Mouse (Mus musculus): ENCODE results near the gene Vill.
A peak's percentile ranks its signal among the peaks of the same experiment; 100 is the strongest.

Vill gene

GRCm38 (mm10) chr9:119034676-119035665 lies 17.6 kb upstream of the Vill start:
- no peak for DNase-seq (ENCODE audit: low spot score in 2 of 2)

DNA sequence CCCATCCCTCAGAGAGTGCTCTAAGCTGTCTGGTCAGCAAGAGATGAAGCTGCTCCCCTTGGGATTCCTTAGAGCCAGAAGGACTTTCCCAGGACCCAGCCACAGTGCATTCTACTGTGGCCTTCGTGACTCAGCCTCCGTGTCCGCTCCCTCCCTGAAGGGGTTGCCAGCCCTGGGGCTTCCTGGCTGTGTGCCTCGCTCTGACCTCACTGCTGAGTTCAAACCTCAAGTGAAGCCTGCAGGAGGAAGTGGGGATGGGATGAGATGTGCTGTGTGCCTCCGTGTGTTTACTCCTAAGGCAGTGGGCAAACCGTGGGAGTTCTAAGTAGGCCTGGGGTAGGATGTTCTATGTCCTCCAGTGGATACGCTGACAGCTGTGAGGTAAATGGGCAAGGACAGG lies 16.7 kb upstream of the Vill start:
- DNase-seq (ENCODE audit: low spot score in 2 of 2): no peak

DNA sequence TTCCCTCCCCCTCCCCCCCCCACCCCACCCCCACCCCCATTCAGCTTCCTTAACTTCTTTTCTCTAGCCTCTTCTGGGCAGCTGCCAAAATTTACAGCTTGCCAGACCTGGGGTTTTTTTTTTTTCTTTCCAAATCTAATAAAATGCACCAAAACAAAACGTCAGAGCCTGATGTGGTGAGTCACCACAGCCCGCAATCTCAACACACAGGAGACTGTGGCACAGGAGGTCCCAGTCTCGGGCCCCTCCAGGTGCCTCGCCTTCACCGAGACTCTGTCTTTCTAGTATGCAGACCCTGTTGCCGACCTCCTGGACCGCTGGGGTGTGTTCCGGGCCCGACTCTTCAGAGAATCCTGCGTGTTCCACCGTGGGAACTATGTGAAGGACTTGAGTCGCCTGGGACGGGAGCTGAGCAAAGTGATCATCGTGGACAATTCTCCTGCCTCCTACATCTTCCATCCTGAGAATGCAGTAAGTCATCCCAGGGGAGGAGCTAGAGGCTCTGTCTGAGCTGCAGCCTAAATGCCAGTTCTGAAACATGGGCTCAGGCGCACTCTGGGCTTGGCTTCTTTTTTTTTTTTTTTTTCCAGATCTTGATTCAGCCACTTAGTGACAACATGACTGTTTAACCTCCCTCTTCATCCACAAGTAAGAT lies 15.4 kb upstream of the Vill start:
- DNase-seq (ENCODE audit: low spot score in 2 of 2): no peak

DNA sequence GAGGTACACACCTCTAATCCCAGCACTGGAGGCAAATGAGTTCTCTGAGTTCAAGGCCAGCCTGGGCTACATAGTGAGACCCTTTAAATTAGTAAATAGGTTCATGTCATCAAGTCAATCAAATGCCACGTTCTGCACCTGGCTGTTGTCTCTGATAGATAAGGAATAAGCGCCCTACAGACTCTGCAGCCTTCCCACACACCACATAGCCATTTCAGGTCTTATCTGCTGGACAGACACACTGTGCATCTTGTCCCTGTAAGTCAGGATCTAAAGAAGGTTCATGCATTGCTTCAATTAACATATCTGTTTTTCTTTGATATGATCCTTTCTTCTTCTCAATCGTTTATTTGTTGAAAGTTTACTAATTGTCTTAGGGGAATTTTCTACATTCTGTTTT lies 14.0 kb upstream of the Vill start:
- DNase-seq (ENCODE audit: low spot score in 2 of 2): no peak

GRCm38 (mm10) chr9:119040101-119040775 lies 12.3 kb upstream of the Vill start:
- DNase-seq (ENCODE audit: low spot score in 2 of 2): no peak

- no peak for DNase-seq (ENCODE audit: low spot score in 2 of 2)
These were observed 4.2 kb upstream of the Vill start for GRCm38 (mm10) chr9:119048182-119048903.

DNA sequence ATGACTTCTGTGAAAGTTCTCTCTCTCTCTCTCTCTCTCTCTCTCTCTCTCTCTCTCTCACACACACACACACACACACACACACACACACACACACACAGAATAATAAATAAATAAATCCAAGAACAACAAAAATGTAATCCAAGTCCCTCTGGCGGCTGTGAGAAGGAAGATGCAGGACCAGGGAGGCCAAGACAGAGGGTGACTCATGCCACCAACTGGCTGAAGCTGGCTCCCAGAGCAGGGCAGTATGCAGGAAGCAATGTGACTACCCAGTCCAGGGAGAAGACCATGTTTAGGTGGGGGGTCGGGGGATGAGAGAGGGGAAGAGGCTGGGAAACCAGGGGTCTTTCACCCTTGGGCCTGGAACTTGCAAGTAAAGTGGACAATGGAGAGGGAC lies 1.4 kb upstream of the Vill start:
- DNase-seq (ENCODE audit: low spot score in 2 of 2): no peak

- DNase-seq (ENCODE audit: low spot score in 2 of 2): no peak
These were observed 1.5 kb downstream of the Vill start for GRCm38 (mm10) chr9:119053964-119054576.

DNA sequence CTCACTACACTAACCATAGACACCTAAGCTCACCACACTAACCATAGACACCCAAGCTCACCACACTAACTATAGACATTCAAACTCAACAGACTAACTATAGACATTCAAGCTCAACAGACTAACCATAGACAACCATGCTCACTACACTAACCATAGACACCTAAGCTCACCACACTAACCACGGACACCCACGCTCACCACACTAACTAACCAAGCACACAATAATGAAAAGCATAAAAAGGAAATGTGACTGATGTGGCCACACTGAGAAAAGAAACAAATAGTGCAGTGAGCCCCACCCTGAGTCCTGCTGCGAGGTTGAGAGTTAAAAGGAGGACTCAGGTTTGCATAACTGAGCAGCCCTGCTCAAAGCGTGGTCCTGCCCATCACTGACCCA lies 2.8 kb downstream of the Vill start:
- peak in 1 of 2 experiments; percentile 8 for DNase-seq (ENCODE audit: low spot score in 2 of 2)

GRCm38 (mm10) chr9:119058245-119058644 lies 5.7 kb downstream of the Vill start:
- no peak for DNase-seq (ENCODE audit: low spot score in 2 of 2)

DNA sequence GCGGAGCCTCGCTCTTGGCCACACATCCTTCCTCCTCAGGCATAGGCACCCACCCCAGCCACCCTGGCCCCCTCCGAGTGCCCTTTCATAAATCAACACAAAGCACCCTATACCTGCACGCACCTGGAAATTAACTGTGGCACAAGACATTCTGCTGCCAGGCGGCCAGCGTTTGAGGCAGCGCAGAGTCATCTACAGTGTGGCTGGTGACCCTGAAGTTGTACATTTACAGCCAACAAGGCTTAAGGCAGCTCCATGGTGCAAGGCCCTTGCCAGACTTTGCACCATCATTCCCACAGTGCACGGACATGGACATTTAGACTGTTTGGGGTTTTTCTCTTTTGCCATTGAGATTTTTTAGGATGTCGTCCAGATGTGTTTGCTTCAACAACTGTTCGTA lies 8.1 kb downstream of the Vill start:
- no peak for DNase-seq (ENCODE audit: low spot score in 2 of 2)

DNA sequence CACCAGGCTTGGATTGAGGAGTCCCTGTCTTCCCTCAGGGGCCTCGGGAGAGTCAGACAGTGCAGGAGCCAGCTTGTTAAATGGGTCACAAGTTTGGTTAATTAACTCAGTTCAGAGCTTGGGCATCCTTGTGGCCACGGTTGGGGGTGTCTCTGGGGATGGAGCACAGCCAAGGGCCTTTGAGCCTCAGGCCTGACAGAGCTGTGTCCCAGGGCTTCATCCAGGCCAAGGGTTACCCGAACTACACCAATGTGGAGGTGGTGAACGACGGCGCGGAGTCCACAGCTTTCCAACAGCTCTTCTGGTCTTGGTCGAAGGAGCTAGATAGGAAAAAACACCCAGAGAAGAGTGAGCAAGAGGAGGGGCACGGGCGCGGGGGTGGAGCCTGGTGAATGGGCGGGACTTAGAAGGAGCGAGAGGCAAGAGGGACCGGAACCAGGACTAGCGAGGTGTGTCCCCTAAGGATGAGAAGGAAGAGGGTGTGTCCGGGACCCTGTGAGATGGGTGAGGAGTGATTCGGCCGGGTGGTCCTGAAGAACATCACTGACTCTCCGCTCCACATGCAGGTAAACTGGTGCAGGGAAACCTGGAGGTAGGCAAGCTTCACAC lies 10.6 kb downstream of the Vill start:
- no peak for DNase-seq (ENCODE audit: low spot score in 2 of 2)

DNA sequence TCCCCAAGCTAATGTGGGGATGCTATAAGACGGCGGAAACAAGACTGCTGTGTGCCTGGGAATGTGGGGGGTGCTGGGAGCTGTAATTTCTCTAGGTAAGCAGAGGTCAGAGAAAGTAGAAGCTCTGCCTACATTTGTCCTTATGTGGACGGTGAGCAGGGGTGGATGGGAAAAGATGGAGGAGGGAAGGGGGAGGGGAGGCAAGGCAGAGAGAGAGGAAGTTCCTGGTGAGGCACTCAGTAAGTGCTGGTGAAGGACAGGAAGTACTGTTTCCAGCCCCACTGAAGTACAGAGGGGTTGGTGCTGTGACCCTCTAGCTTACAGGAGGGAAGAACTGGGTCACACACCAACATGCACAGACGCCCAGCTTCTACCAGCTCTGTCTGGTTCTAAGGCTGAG lies 11.7 kb downstream of the Vill start:
- DNase-seq (ENCODE audit: low spot score in 2 of 2): no peak

- peak in 1 of 2 experiments; percentile 47 for DNase-seq (ENCODE audit: low spot score in 2 of 2)
These were observed 15.0 kb downstream of the Vill start for GRCm38 (mm10) chr9:119067601-119068000.

DNA sequence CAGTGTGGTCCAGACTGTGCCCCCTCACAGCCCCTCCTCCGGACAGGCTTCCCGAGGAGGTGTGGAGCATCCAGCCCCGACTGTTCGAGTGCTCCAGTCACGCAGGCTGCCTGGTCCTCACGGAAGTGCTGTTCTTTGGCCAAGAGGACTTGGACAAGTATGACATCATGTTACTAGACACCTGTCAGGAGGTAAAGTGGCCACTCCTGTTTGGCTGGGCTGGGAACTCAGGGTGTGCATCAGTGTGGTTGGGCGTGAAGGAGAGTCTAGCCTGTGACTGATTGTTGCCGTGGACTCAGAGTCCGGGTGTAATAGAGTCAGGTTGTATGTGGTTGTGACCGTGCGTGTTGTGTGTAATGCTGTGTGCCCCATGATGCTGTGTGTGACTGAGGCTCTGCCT lies 15.7 kb downstream of the Vill start:
- DNase-seq (ENCODE audit: low spot score in 2 of 2): no peak

DNA sequence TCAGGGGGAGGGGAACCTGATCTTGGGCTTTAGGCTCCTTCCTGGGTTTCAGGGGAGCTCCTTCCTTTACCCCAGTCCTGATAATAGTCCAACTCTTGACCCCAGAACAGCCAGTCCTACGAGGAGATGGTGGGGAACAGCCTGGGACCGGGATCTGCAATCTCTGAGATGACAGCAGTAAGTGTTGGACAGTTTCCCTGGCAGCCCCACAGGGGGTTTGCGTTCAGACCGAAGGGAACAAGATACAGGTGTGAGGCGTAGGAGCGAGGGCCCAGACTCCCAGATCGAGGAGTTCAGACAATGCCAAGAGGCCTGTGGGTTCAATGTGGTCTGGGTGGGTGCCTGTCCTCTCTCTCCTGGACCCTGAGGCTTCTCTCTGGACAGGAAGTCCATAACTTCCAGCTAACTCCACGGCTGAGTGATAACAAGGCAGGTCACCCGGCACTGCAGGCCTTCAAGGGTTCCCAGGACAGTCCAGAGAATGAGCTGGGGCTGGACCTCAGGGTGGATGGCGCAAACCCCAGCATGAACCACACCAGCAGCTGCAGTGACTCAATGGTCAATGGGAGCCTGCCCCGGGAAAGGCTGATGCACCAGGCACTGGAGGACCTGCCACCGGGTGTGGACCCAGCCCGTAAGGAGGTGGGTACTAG lies 17.7 kb downstream of the Vill start:
- DNase-seq (ENCODE audit: low spot score in 2 of 2): no peak

DNA sequence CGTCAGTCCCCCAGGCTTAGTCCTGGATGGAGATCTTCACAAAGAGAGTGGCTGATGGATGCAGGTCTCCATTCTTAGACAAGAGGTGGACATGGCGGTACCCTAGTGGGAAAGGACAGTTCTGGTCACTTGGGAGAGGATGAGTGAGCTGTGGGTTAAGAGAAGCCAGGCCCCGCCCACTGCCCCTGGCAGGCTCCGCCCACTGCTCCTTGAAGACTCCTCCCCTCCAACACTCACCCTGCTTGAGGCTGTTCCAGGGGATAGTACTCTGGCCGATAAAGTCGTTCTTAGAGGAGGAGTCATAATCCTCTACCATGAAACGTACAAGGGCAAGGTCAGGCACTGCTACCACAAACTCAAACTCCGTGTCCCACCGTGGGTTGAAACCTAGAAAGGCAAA lies 19.2 kb downstream of the Vill start:
- no peak for DNase-seq (ENCODE audit: low spot score in 2 of 2)

DNA sequence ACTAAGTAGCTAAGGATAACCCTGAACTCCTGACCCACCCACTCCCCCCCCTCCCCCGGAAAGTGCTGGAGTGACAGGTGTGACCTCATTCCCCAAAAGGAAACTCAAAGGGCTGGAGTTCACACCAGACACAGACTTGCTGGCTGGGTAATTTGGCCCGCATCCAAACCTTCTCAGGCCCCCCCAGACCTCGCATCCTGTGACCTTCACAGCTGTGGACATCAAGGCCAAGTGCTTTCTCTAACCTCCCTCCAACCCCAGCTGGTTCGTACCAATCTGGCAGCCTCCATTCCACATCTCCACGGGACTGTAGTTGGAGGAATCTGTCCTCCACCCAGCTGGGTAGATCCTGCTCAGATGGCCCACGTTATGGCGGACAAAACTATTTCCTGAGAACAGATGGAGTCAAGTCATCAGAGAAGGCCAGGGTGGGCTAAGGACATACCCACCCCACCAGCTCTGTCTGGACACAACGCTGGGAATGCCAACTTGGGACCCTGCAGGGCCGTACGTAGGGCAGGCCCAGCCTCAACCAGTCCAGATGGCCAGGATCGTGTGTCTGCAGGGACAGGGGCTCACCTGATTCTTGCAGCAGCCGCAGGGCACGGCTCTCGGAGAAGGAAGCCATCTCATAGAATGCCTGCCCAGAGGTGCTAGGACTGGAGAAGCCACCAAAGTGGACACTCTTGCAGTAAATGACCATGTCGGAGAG lies 20.8 kb downstream of the Vill start:
- DNase-seq (ENCODE audit: low spot score in 2 of 2): no peak

DNA sequence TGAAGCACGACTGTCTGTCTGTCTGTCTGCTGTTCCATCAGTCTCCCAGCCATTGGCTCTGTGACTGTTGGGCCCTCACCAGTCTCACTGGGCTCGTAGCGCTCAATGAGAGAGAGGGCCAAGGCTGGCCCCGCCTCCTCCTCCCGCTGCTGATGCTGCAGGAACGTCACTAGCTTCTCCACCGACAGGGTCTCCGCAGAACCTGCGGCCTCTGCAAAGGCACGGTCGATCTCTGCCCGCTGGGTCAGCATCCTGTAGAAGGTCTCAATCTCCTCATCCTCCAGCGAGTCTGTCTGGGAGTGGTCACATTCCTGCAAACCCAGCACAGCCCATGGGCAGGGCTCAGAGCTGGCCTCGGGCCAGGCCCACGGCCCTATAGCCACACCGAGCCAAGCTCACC lies 23.1 kb downstream of the Vill start:
- DNase-seq (ENCODE audit: low spot score in 2 of 2): no peak
